Mouse (Mus musculus): ENCODE results near the gene Acat3. TPM values are rescaled to one million over a fixed set of nuclear protein-coding genes. Genes with fewer than 3 reads are reported as not detected.
"Not testable (repeated sequence)": the region's sequence is repeated elsewhere in the genome, so short reads cannot be mapped to it uniquely, and the experiment has no call there.

Gene Acat3
- total RNA-seq, 2 experiments from 2014 or later: 2.6 to 3.9 TPM

- no peak for DNase-seq (ENCODE audit: low spot score in 2 of 2)
- intact Hi-C loops (cut with DNase I): no loop called here
Observed at GRCm38 (mm10) chr17:12925001-12925400, 15.4 kb downstream of the Acat3 start.

GRCm38 (mm10) chr17:12921073-12921472 is 19.3 kb downstream of the Acat3 start:
- DNase-seq (ENCODE audit: low spot score in 2 of 2): no peak
- intact Hi-C loops (cut with DNase I): no loop called here

GRCm38 (mm10) chr17:12916588-12917380 is 23.6 kb downstream of the Acat3 start:
- DNase-seq (ENCODE audit: low spot score in 2 of 2): peak; percentile 54 to 56
- intact Hi-C loops (cut with DNase I): loop anchor here (5.0 kb wide), 2 partner anchors 46 to 76 kb away; partner anchors contain the start of genes Acat2 and Wtap

- intact Hi-C loops (cut with DNase I): loop anchor here (5.0 kb wide), 2 partner anchors 46 to 76 kb away; partner anchors contain the start of genes Acat2 and Wtap
- peak; percentile 99 to 100 for DNase-seq (ENCODE audit: low spot score in 2 of 2)
Observed at GRCm38 (mm10) chr17:12915881-12916583, 24.4 kb downstream of the Acat3 start, which contains the start of gene Mrpl18. Gene Mrpl18 (minus strand): TSS chr17:12916345.

GRCm38 (mm10) chr17:12915488-12915880 is 24.9 kb downstream of the Acat3 start, which contains the start of gene Tcp1:
Gene Tcp1 (plus strand): TSS chr17:12915701.
- DNase-seq (ENCODE audit: low spot score in 2 of 2): no peak

GRCm38 (mm10) chr17:12910391-12910790 is 30.0 kb downstream of the Acat3 start:
- no peak for DNase-seq (ENCODE audit: low spot score in 2 of 2)
- intact Hi-C loops (cut with DNase I): no loop called here

More at GRCm38 (mm10) chr17:12915488-12915880, 24.9 kb downstream of the Acat3 start, which contains the start of gene Tcp1:
- intact Hi-C loops (cut with DNase I): loop anchor here (5.0 kb wide), 2 partner anchors 47 to 77 kb away; partner anchors contain the start of genes Acat2 and Wtap

- no peak for DNase-seq (ENCODE audit: low spot score in 2 of 2)
- intact Hi-C loops (cut with DNase I): no loop called here
Observed at GRCm38 (mm10) chr17:12909361-12910280, 30.8 kb downstream of the Acat3 start, which contains the start of gene Pnldc1. Gene Pnldc1 (minus strand): TSS chr17:12910230.

GRCm38 (mm10) chr17:12906436-12906835 is 34.0 kb downstream of the Acat3 start:
- intact Hi-C loops (cut with DNase I): no loop called here
- peak in 1 of 2 experiments; percentile 45 for DNase-seq (ENCODE audit: low spot score in 2 of 2)

GRCm38 (mm10) chr17:12905810-12906209 is 34.6 kb downstream of the Acat3 start:
- intact Hi-C loops (cut with DNase I): no loop called here
- no peak for DNase-seq (ENCODE audit: low spot score in 2 of 2)

GRCm38 (mm10) chr17:12904349-12904748 is 36.1 kb downstream of the Acat3 start:
- intact Hi-C loops (cut with DNase I): no loop called here

GRCm38 (mm10) chr17:12903372-12904333 is 36.7 kb downstream of the Acat3 start:
- no peak for DNase-seq (ENCODE audit: low spot score in 2 of 2)
- intact Hi-C loops (cut with DNase I): no loop called here

More at GRCm38 (mm10) chr17:12904349-12904748, 36.1 kb downstream of the Acat3 start:
- DNase-seq (ENCODE audit: low spot score in 2 of 2): no peak

GRCm38 (mm10) chr17:12902291-12902690 is 38.1 kb downstream of the Acat3 start:
- no peak for DNase-seq (ENCODE audit: low spot score in 2 of 2)
- intact Hi-C loops (cut with DNase I): no loop called here

- DNase-seq (ENCODE audit: low spot score in 2 of 2); intact Hi-C loops (cut with DNase I): not testable (repeated sequence)
Observed at GRCm38 (mm10) chr17:12898607-12899006, 41.8 kb downstream of the Acat3 start.

- intact Hi-C loops (cut with DNase I): no loop called here
Observed at GRCm38 (mm10) chr17:12897674-12898073, 42.7 kb downstream of the Acat3 start.

GRCm38 (mm10) chr17:12892033-12892432 is 48.4 kb downstream of the Acat3 start:
- no peak for DNase-seq (ENCODE audit: low spot score in 2 of 2)
- intact Hi-C loops (cut with DNase I): no loop called here

More at GRCm38 (mm10) chr17:12897674-12898073, 42.7 kb downstream of the Acat3 start:
- DNase-seq (ENCODE audit: low spot score in 2 of 2): no peak

GRCm38 (mm10) chr17:12891054-12891453 is 49.3 kb downstream of the Acat3 start:
- intact Hi-C loops (cut with DNase I): no loop called here

GRCm38 (mm10) chr17:12887021-12887775 is 53.2 kb downstream of the Acat3 start:
- intact Hi-C loops (cut with DNase I): no loop called here
- no peak for DNase-seq (ENCODE audit: low spot score in 2 of 2)

More at GRCm38 (mm10) chr17:12891054-12891453, 49.3 kb downstream of the Acat3 start:
- no peak for DNase-seq (ENCODE audit: low spot score in 2 of 2)
